Mouse (Mus musculus): ENCODE measurements at regions not wholly inside any gene's neighbourhood (a gene's known extent, or its start where the extent isn't known, plus 50 kb on each side); places are given as distances from the start of the nearest gene placed in this dataset.

- Histone ChIP-seq H3K4me1 (ENCODE audit: control insufficient read depth, insufficient read depth, low read length) (no peaks in the 10 kb centered on the region), H3K4me2 (replicated peaks; ENCODE audit: low read depth, low read length) (no peak overlapping the region), H3K9ac (replicated peaks; ENCODE audit: low read depth, low read length) (no peak overlapping the region), H3K9me3 (ENCODE audit: control insufficient read depth, low read depth, low read length) (no peaks in the 10 kb centered on the region), H3K36me3 (ENCODE audit: control insufficient read depth, insufficient read depth, low read length) (no peaks in the 10 kb centered on the region), H3K27me3 (ENCODE audit: control insufficient read depth, insufficient read depth, low read length) (no peaks in the 10 kb centered on the region), H3K27ac (ENCODE audit: low read length) (no peak overlapping the region), H3K4me3 (ENCODE audit: low read depth, low read length) (no peak overlapping the region)
- WGBS: 39% methylated on average over 3 of the region's 3 CpGs
- no peak for ATAC-seq (ENCODE audit: insufficient number of reproducible peaks, insufficient read depth, low FRiP score, low read depth)
Measured at GRCm38 (mm10) chr2:74930702-74931101, 105.1 kb downstream of the Mtx2 start.

GRCm38 (mm10) chr2:74933190-74933589 is 107.6 kb downstream of the Mtx2 start:
- Histone ChIP-seq H3K9me3 (ENCODE audit: control insufficient read depth, low read depth, low read length) (no peaks in the 10 kb centered on the region), H3K4me3 (ENCODE audit: low read depth, low read length) (no peak overlapping the region), H3K36me3 (ENCODE audit: control insufficient read depth, insufficient read depth, low read length) (no peaks in the 10 kb centered on the region), H3K4me2 (replicated peaks; ENCODE audit: low read depth, low read length) (no peak overlapping the region), H3K4me1 (ENCODE audit: control insufficient read depth, insufficient read depth, low read length) (no peaks in the 10 kb centered on the region), H3K27me3 (ENCODE audit: control insufficient read depth, insufficient read depth, low read length) (no peaks in the 10 kb centered on the region), H3K27ac (ENCODE audit: low read length) (no peak overlapping the region), H3K9ac (replicated peaks; ENCODE audit: low read depth, low read length) (no peak overlapping the region)
- 24% methylated on average over 8 of the region's 8 CpGs for WGBS
- no peak for ATAC-seq (ENCODE audit: insufficient number of reproducible peaks, insufficient read depth, low FRiP score, low read depth)

GRCm38 (mm10) chr2:74933771-74934170 is 108.2 kb downstream of the Mtx2 start:
- Histone ChIP-seq H3K4me3 (ENCODE audit: low read depth, low read length) (no peak overlapping the region), H3K9me3 (ENCODE audit: control insufficient read depth, low read depth, low read length) (no peaks in the 10 kb centered on the region), H3K27me3 (ENCODE audit: control insufficient read depth, insufficient read depth, low read length) (no peaks in the 10 kb centered on the region), H3K36me3 (ENCODE audit: control insufficient read depth, insufficient read depth, low read length) (no peaks in the 10 kb centered on the region), H3K4me2 (replicated peaks; ENCODE audit: low read depth, low read length) (no peak overlapping the region), H3K9ac (replicated peaks; ENCODE audit: low read depth, low read length) (no peak overlapping the region), H3K27ac (ENCODE audit: low read length) (no peak overlapping the region), H3K4me1 (ENCODE audit: control insufficient read depth, insufficient read depth, low read length) (no peaks in the 10 kb centered on the region)
- no peak for ATAC-seq (ENCODE audit: insufficient number of reproducible peaks, insufficient read depth, low FRiP score, low read depth)
- WGBS: 89% methylated on average over 1 of the region's 1 CpGs

GRCm38 (mm10) chr2:74938711-74939110 is 113.1 kb downstream of the Mtx2 start:
- Histone ChIP-seq H3K4me3 (ENCODE audit: low read depth, low read length) (no peak overlapping the region), H3K9ac (replicated peaks; ENCODE audit: low read depth, low read length) (no peak overlapping the region), H3K4me1 (ENCODE audit: control insufficient read depth, insufficient read depth, low read length) (no peaks in the 10 kb centered on the region), H3K4me2 (replicated peaks; ENCODE audit: low read depth, low read length) (no peak overlapping the region), H3K36me3 (ENCODE audit: control insufficient read depth, insufficient read depth, low read length) (no peaks in the 10 kb centered on the region), H3K27me3 (ENCODE audit: control insufficient read depth, insufficient read depth, low read length) (no peaks in the 10 kb centered on the region), H3K9me3 (ENCODE audit: control insufficient read depth, low read depth, low read length) (no peaks in the 10 kb centered on the region), H3K27ac (ENCODE audit: low read length) (no peak overlapping the region)
- 40% methylated on average over 9 of the region's 9 CpGs for WGBS
- ATAC-seq (ENCODE audit: insufficient number of reproducible peaks, insufficient read depth, low FRiP score, low read depth): no peak

- Histone ChIP-seq H3K9me3 (ENCODE audit: control insufficient read depth, low read depth, low read length) (no peaks in the 10 kb centered on the region), H3K27me3 (ENCODE audit: control insufficient read depth, insufficient read depth, low read length) (no peaks in the 10 kb centered on the region), H3K9ac (replicated peaks; ENCODE audit: low read depth, low read length) (no peak overlapping the region), H3K4me3 (ENCODE audit: low read depth, low read length) (no peak overlapping the region), H3K27ac (ENCODE audit: low read length) (no peak overlapping the region), H3K4me2 (replicated peaks; ENCODE audit: low read depth, low read length) (no peak overlapping the region), H3K36me3 (ENCODE audit: control insufficient read depth, insufficient read depth, low read length) (no peaks in the 10 kb centered on the region), H3K4me1 (ENCODE audit: control insufficient read depth, insufficient read depth, low read length) (no peaks in the 10 kb centered on the region)
- no peak for ATAC-seq (ENCODE audit: insufficient number of reproducible peaks, insufficient read depth, low FRiP score, low read depth)
- WGBS: 90% methylated on average over 10 of the region's 10 CpGs
Measured at GRCm38 (mm10) chr2:74941966-74942365, 116.4 kb downstream of the Mtx2 start.

- Histone ChIP-seq H3K27ac (ENCODE audit: low read length) (no peak overlapping the region), H3K27me3 (ENCODE audit: control insufficient read depth, insufficient read depth, low read length) (no peaks in the 10 kb centered on the region), H3K9me3 (ENCODE audit: control insufficient read depth, low read depth, low read length) (no peaks in the 10 kb centered on the region), H3K36me3 (ENCODE audit: control insufficient read depth, insufficient read depth, low read length) (no peaks in the 10 kb centered on the region), H3K4me3 (ENCODE audit: low read depth, low read length) (no peak overlapping the region), H3K4me1 (ENCODE audit: control insufficient read depth, insufficient read depth, low read length) (no peaks in the 10 kb centered on the region), H3K9ac (replicated peaks; ENCODE audit: low read depth, low read length) (no peak overlapping the region), H3K4me2 (replicated peaks; ENCODE audit: low read depth, low read length) (no peak overlapping the region)
- ATAC-seq (ENCODE audit: insufficient number of reproducible peaks, insufficient read depth, low FRiP score, low read depth): no peak
- WGBS: 35% methylated on average over 6 of the region's 6 CpGs
Measured at GRCm38 (mm10) chr2:74942611-74943198, 117.1 kb downstream of the Mtx2 start.

- no peaks in the 10 kb centered on the region for H3K27me3 ChIP-seq (ENCODE audit: control insufficient read depth, insufficient read depth, low read length)
- no peak overlapping the region for H3K4me3 ChIP-seq (ENCODE audit: low read depth, low read length)
- no peak overlapping the region for H3K9ac ChIP-seq (replicated peaks; ENCODE audit: low read depth, low read length)
- no peaks in the 10 kb centered on the region for H3K4me1 ChIP-seq (ENCODE audit: control insufficient read depth, insufficient read depth, low read length)
- H3K36me3 ChIP-seq (ENCODE audit: control insufficient read depth, insufficient read depth, low read length): no peaks in the 10 kb centered on the region
- no peak overlapping the region for H3K27ac ChIP-seq (ENCODE audit: low read length)
- WGBS: 58% methylated on average over 7 of the region's 7 CpGs
- no peaks in the 10 kb centered on the region for H3K9me3 ChIP-seq (ENCODE audit: control insufficient read depth, low read depth, low read length)
- no peak overlapping the region for H3K4me2 ChIP-seq (replicated peaks; ENCODE audit: low read depth, low read length)
- no peak for ATAC-seq (ENCODE audit: insufficient number of reproducible peaks, insufficient read depth, low FRiP score, low read depth)
Measured at GRCm38 (mm10) chr2:74945185-74945749, 119.7 kb downstream of the Mtx2 start.

GRCm38 (mm10) chr2:74951401-74952260 is 126.0 kb downstream of the Mtx2 start:
- 79% methylated on average over 12 of the region's 12 CpGs for WGBS
- H3K36me3 ChIP-seq (ENCODE audit: control insufficient read depth, insufficient read depth, low read length): no peaks in the 10 kb centered on the region
- H3K4me1 ChIP-seq (ENCODE audit: control insufficient read depth, insufficient read depth, low read length): no peaks in the 10 kb centered on the region

More at GRCm38 (mm10) chr2:74951401-74952260, 126.0 kb downstream of the Mtx2 start:
- ATAC-seq (ENCODE audit: insufficient number of reproducible peaks, insufficient read depth, low FRiP score, low read depth): no peak
- Histone ChIP-seq H3K27me3 (ENCODE audit: control insufficient read depth, insufficient read depth, low read length) (no peaks in the 10 kb centered on the region), H3K9me3 (ENCODE audit: control insufficient read depth, low read depth, low read length) (no peaks in the 10 kb centered on the region), H3K4me2 (replicated peaks; ENCODE audit: low read depth, low read length) (no peak overlapping the region), H3K27ac (ENCODE audit: low read length) (no peak overlapping the region), H3K9ac (replicated peaks; ENCODE audit: low read depth, low read length) (no peak overlapping the region), H3K4me3 (ENCODE audit: low read depth, low read length) (no peak overlapping the region)

All from stomach, embryonic 14.5 days (tissue).